Mouse (Mus musculus) lung, embryonic 14.5 days (tissue): ENCODE results near the gene Btbd10. TPM values are rescaled to one million over a fixed set of nuclear protein-coding genes. Genes with fewer than 3 reads are reported as not detected.
A peak's percentile ranks its signal among the peaks of the same experiment; 100 is the strongest.

Source experiments
- ATAC-seq: fragments of 200-750 bp; cut with Nextera tagmentation; 2 replicates; pipeline ENCODE4 v1.8.0; 2017; ENCODE audit warnings: mild to moderate bottlenecking, moderate TSS enrichment, moderate library complexity; ENCODE audit not compliant: insufficient read depth
- DNase-seq: peaks from one replicate; pipeline ENCODE4 v3.0.0-alpha.2; 2015
- H3K27ac ChIP-seq: fragments of 300-500 bp; sonication (generic); 2 replicates; pipeline ENCODE4 v1.5.1; 2014; ENCODE audit warnings: low read depth, mild to moderate bottlenecking, moderate library complexity
- H3K27me3 ChIP-seq: fragments of 300-500 bp; sonication (generic); 2 replicates; pipeline ENCODE4 v1.6.1; 2014; ENCODE audit warnings: low read length, control low read depth; ENCODE audit not compliant: insufficient read depth
- H3K36me3 ChIP-seq: fragments of 300-500 bp; sonication (generic); 2 replicates; pipeline ENCODE4 v1.6.1; 2014; ENCODE audit warnings: control low read depth; ENCODE audit not compliant: insufficient read depth
- H3K4me1 ChIP-seq: fragments of 300-500 bp; sonication (generic); 2 replicates; pipeline ENCODE4 v1.6.1; 2014; ENCODE audit warnings: antibody characterized with exemption, control low read depth; ENCODE audit not compliant: insufficient read depth
- H3K4me2 ChIP-seq: fragments of 300-500 bp; sonication (generic); 2 replicates; pipeline ENCODE4 v1.6.1; 2014; ENCODE audit warnings: mild to moderate bottlenecking
- H3K4me3 ChIP-seq: fragments of 300-500 bp; sonication (generic); 2 replicates; pipeline ENCODE4 v1.5.1; 2014; ENCODE audit warnings: low read depth, low read length
- H3K9ac ChIP-seq: fragments of 300-500 bp; sonication (generic); 2 replicates; pipeline ENCODE4 v1.6.1; 2014
- H3K9me3 ChIP-seq: fragments of 300-500 bp; sonication (generic); 2 replicates; pipeline ENCODE4 v1.6.1; 2016; ENCODE audit warnings: low read depth, low read length, control low read depth
- CTCF ChIP-seq: IDR thresholded peaks from 2 replicates; pipeline ENCODE4 v1.5.1; 2016; ENCODE audit warnings: antibody characterized with exemption, low read depth
- WGBS: fragments of 180-500 bp; shearing (Covaris S2); extraction: QIAGEN DNeasy Blood & Tissue Kit; methylation state at CpG from one replicate; pipeline ENCODE4 v1.1.7; 2014; 5-methylcytosine and 5-hydroxymethylcytosine counted together
- polyA plus RNA-seq: library from polyadenylated mRNA; unstranded; fragments of >200 nt; fragmentation: Nextera tagmentation; extraction: Ambion mirVana; gene quantifications from 2 replicates; pipeline ENCODE4 v1.2.1, GENCODE M21; 2014

Gene Btbd10
- polyA plus RNA-seq, 1 experiment from 2014 or later = 21.8 TPM

DNA sequence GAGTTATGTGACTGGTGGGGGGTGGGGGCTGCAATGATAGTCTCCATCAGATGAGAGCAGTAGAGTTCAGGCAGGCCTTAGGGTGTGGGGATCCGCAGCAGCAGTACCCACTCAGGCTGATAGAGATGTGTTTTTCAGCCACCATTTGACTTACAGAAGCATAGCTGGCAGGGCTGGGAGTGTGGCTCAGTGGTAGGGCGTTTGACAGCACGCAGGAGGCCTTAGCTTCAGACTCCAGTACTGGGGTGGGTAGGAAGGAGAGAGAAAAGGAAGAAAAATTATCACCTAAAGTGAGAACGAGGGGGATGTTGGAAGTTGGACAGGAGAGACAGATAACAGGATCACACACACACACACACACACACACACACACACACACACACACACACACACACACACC lies 90.7 kb downstream of the Btbd10 start:
- Histone ChIP-seq H3K4me1 (no peaks in the 10 kb centered on the region), H3K9ac (no peak overlapping the region), H3K27ac (no peak overlapping the region), H3K27me3 (no peaks in the 10 kb centered on the region), H3K9me3 (no peaks in the 10 kb centered on the region), H3K4me2 (no peak overlapping the region), H3K36me3 (no peaks in the 10 kb centered on the region), H3K4me3 (no peak overlapping the region)
- DNase-seq = no peak
- no peak for TF ChIP-seq CTCF
- no peak for ATAC-seq
- 82% methylated on average over 4 of the region's 4 CpGs for WGBS

DNA sequence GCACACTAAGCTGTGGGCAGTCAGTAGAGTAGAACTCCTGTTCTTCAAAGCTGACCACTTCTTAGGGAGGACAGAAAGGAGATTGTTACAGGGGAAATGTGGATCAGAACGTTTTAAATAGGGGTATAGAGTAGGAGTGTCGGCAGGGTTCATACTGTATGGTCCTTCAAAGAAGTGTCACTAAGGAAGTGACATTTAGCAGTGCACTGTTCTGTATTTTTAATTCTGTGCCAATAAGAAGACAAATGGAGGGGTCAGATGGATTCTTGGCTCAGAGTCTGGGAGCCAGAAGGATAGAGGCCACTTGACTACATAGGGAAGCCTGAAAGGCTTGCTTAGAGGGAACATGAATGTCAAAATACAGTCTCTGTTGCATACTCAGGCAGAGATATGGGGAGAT lies 91.9 kb downstream of the Btbd10 start:
- Histone ChIP-seq H3K4me1 (no peaks in the 10 kb centered on the region), H3K9ac (no peak overlapping the region), H3K27ac (no peak overlapping the region), H3K36me3 (no peaks in the 10 kb centered on the region), H3K4me3 (no peak overlapping the region), H3K9me3 (no peaks in the 10 kb centered on the region), H3K27me3 (no peaks in the 10 kb centered on the region), H3K4me2 (no peak overlapping the region)
- 34% methylated on average over 2 of the region's 2 CpGs for WGBS
- DNase-seq (peak; percentile 21), ATAC-seq (no peak)
- TF ChIP-seq CTCF = no peak

GRCm38 (mm10) chr7:113272338-113272997 lies 96.7 kb downstream of the Btbd10 start:
- ATAC-seq (peak; percentile 15; the same call in 1 of the 2 replicates), DNase-seq (no peak)
- Histone ChIP-seq H3K4me1 (no peaks in the 10 kb centered on the region), H3K9ac (no peak overlapping the region), H3K4me2 (no peak overlapping the region), H3K27me3 (no peaks in the 10 kb centered on the region), H3K27ac (no peak overlapping the region), H3K9me3 (no peaks in the 10 kb centered on the region), H3K36me3 (no peaks in the 10 kb centered on the region), H3K4me3 (no peak overlapping the region)
- WGBS = 78% methylated on average over 4 of the region's 6 CpGs
- no peak for TF ChIP-seq CTCF

DNA sequence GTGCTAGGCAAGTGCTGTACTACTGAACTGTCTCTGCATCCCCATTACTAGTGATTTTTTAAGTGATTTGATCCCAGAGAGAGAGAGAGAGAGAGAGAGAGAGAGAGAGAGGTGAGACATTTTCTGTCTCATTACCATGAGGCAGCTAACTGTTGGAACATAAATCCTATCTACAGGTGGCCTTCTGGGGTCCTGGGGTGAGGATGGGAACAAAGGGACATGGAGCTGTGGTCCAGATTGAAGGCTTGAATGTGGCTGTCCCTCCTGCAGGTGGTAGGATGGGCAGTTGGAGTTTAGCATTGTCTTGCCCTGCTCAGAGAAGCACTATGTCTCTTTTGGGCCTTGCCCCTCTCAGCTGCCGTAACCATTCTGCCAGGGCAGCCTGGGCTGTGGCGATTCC lies 98.2 kb downstream of the Btbd10 start:
- H3K4me2 ChIP-seq = no peak overlapping the region
- H3K4me1 ChIP-seq = no peaks in the 10 kb centered on the region
- TF ChIP-seq CTCF = no peak
- 88% methylated on average over 2 of the region's 2 CpGs for WGBS
- no peaks in the 10 kb centered on the region for H3K9me3 ChIP-seq
- no peak for DNase-seq
- no peak overlapping the region for H3K9ac ChIP-seq
- ATAC-seq = no peak
- H3K27ac ChIP-seq = no peak overlapping the region
- H3K4me3 ChIP-seq = no peak overlapping the region
- H3K27me3 ChIP-seq = no peaks in the 10 kb centered on the region
- H3K36me3 ChIP-seq = no peaks in the 10 kb centered on the region

GRCm38 (mm10) chr7:113270551-113270950 lies 98.6 kb downstream of the Btbd10 start:
- Histone ChIP-seq H3K36me3 (no peaks in the 10 kb centered on the region), H3K27me3 (no peaks in the 10 kb centered on the region), H3K9me3 (no peaks in the 10 kb centered on the region), H3K4me1 (no peaks in the 10 kb centered on the region), H3K27ac (no peak overlapping the region), H3K4me2 (no peak overlapping the region), H3K9ac (no peak overlapping the region), H3K4me3 (no peak overlapping the region)
- DNase-seq (peak; percentile 78), ATAC-seq (peak; percentile 74)
- WGBS = 38% methylated on average over 10 of the region's 10 CpGs
- TF ChIP-seq CTCF = no peak

- no peak for DNase-seq
- Histone ChIP-seq H3K9me3 (no peaks in the 10 kb centered on the region), H3K4me2 (no peak overlapping the region), H3K4me3 (no peak overlapping the region), H3K4me1 (no peaks in the 10 kb centered on the region), H3K27ac (peak overlapping the region; percentile 24; the same call in 1 of the 2 replicates), H3K27me3 (no peaks in the 10 kb centered on the region), H3K9ac (no peak overlapping the region), H3K36me3 (no peaks in the 10 kb centered on the region)
- no peak for ATAC-seq
- TF ChIP-seq CTCF = no peak
- WGBS = 59% methylated on average over 3 of the region's 3 CpGs
These were observed 99.3 kb downstream of the Btbd10 start for GRCm38 (mm10) chr7:113269921-113270320.

DNA sequence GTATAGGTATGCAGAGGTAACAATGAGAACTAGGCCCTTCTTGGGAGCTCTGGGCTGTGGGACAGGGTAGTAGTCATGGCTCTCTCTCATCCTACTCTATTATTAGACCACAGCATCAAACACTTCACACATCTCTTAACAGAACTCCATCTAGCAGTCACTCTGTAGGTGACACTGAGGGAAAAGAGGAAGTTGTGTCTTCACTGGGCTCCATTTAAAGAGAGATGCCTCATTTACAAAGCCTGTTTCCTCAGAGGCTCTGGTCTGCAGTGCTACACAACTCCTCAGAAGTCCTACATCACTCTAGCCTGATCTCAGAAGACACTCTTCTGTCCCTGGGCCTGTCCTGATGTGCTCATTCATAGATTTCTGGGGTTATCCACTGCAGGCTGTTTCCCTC lies 100.1 kb downstream of the Btbd10 start:
- no peak for TF ChIP-seq CTCF
- ATAC-seq = no peak
- H3K27ac ChIP-seq = no peak overlapping the region

More for the DNA sequence above, 100.1 kb downstream of the Btbd10 start:
- Histone ChIP-seq H3K4me3 (no peak overlapping the region), H3K9ac (no peak overlapping the region), H3K9me3 (no peaks in the 10 kb centered on the region), H3K4me2 (no peak overlapping the region), H3K36me3 (no peaks in the 10 kb centered on the region), H3K4me1 (no peaks in the 10 kb centered on the region), H3K27me3 (no peaks in the 10 kb centered on the region)
- DNase-seq = no peak
